Mouse (Mus musculus) C2C12 (cell line): ENCODE measurements around the gene Gm7138.

Source experiments
- CTCF ChIP-seq: IDR thresholded peaks from one replicate; pipeline ENCODE4 v1.5.1; 2011; ENCODE audit not compliant: control insufficient read depth, insufficient read depth, insufficient read length
- USF1 ChIP-seq: IDR thresholded peaks from one replicate; pipeline ENCODE4 v1.6.1; 2011; ENCODE audit warnings: low read depth, mild to moderate bottlenecking, control low read depth, moderate library complexity

- no peak for TF ChIP-seq CTCF
- no peak for TF ChIP-seq USF1
Measured at GRCm38 (mm10) chr10:77728280-77728679, 48.5 kb downstream of the Gm7138 start.
